Mouse (Mus musculus): ENCODE measurements around the gene Sparcl1. TPM values are rescaled to one million over a fixed set of nuclear protein-coding genes. Genes with fewer than 3 reads are reported as not detected.

Gene Sparcl1
- polyA plus RNA-seq, 1 experiment from 2014 or later, result 435 TPM

DNA sequence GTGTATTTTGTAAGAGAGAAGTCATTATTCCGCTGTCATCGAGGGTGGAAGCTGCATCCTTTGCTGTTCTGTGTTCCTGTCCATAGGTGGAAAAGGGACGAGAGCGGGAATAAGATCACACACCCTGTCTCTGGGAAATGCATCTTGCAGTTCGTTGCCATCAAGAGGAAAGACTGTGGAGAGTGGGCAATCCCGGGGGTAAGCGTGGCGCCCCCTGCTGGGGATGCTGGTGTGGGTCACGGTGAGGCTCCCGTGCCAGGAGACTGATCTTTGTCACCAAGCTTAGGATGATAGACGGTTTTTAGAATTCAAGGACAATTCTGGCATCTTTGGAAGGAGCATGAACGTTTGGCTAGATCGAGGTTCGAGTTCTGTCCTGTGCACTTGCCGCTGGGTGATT, 55.5 kb downstream of the Sparcl1 start:
- 65% methylated on average over 15 of the region's 15 CpGs for WGBS
- H3K27ac ChIP-seq (ENCODE audit: low read length), result no peak overlapping the region
- peaks cover 12% of the 10 kb centered on the region for H3K36me3 ChIP-seq (ENCODE audit: control insufficient read depth, insufficient read depth, low read length)
- ATAC-seq (ENCODE audit: low read depth), result no peak
- no peak overlapping the region for H3K4me2 ChIP-seq (ENCODE audit: low read depth, low read length)
- no peaks in the 10 kb centered on the region for H3K27me3 ChIP-seq (ENCODE audit: control insufficient read depth, insufficient read depth, low read depth, low read length)
- H3K9ac ChIP-seq (ENCODE audit: low read length), result no peak overlapping the region
- no peaks in the 10 kb centered on the region for H3K4me1 ChIP-seq (replicated peaks; ENCODE audit: control insufficient read depth, insufficient read depth, low read length)
- no peak overlapping the region for H3K4me3 ChIP-seq (ENCODE audit: low read length)
- no peaks in the 10 kb centered on the region for H3K9me3 ChIP-seq (ENCODE audit: control insufficient read depth, low read length)

DNA sequence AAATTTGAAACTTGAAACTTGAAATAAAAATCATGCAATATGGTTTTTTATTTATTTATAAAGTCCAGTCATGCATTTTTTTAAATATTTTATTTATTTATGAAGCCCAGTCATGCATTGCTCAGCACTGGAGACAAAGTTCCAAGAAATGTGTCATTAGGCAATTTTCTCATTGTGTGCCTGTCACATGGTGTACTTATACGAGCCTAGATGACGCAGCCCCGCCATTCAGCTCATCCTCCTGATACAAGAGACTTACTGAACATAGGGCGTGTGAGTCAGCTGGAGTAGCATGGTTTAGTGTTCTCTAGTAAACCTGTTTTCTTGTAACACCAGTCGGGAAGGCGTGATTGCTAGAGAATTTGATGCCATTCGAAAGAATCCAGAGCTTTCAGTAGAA, 57.2 kb downstream of the Sparcl1 start:
- Histone ChIP-seq H3K36me3 (ENCODE audit: control insufficient read depth, insufficient read depth, low read length) (peaks cover 9% of the 10 kb centered on the region), H3K4me2 (ENCODE audit: low read depth, low read length) (no peak overlapping the region), H3K27me3 (ENCODE audit: control insufficient read depth, insufficient read depth, low read depth, low read length) (no peaks in the 10 kb centered on the region), H3K27ac (ENCODE audit: low read length) (no peak overlapping the region), H3K4me3 (ENCODE audit: low read length) (no peak overlapping the region), H3K9ac (ENCODE audit: low read length) (no peak overlapping the region), H3K9me3 (ENCODE audit: control insufficient read depth, low read length) (no peaks in the 10 kb centered on the region), H3K4me1 (replicated peaks; ENCODE audit: control insufficient read depth, insufficient read depth, low read length) (no peaks in the 10 kb centered on the region)
- ATAC-seq (ENCODE audit: low read depth), result no peak
- 89% methylated on average over 7 of the region's 7 CpGs for WGBS

DNA sequence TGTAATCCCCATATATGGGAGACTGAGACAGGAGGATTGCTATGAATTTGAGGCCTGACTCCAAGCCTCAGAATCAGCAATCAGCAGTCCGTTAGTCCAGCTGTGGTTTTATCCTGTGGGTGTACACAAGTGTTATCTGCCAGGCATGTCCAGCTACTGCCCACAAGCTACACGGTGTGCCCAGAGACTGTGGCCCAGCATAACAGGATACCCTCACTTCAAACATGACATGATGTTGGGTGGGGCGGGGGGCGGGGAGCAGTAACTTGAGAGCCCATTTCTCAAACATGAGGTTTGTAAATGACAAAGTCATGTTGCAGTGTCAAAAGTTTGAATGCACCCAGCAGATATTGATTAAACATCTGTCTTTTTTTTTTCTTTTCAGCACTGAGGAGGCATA, 57.7 kb downstream of the Sparcl1 start:
- Histone ChIP-seq H3K36me3 (ENCODE audit: control insufficient read depth, insufficient read depth, low read length) (peaks cover 13% of the 10 kb centered on the region), H3K27ac (ENCODE audit: low read length) (no peak overlapping the region), H3K4me2 (ENCODE audit: low read depth, low read length) (no peak overlapping the region), H3K9ac (ENCODE audit: low read length) (no peak overlapping the region), H3K4me3 (ENCODE audit: low read length) (no peak overlapping the region), H3K27me3 (ENCODE audit: control insufficient read depth, insufficient read depth, low read depth, low read length) (no peaks in the 10 kb centered on the region), H3K4me1 (replicated peaks; ENCODE audit: control insufficient read depth, insufficient read depth, low read length) (no peaks in the 10 kb centered on the region), H3K9me3 (ENCODE audit: control insufficient read depth, low read length) (no peaks in the 10 kb centered on the region)
- 90% methylated on average over 4 of the region's 4 CpGs for WGBS
- no peak for ATAC-seq (ENCODE audit: low read depth)

DNA sequence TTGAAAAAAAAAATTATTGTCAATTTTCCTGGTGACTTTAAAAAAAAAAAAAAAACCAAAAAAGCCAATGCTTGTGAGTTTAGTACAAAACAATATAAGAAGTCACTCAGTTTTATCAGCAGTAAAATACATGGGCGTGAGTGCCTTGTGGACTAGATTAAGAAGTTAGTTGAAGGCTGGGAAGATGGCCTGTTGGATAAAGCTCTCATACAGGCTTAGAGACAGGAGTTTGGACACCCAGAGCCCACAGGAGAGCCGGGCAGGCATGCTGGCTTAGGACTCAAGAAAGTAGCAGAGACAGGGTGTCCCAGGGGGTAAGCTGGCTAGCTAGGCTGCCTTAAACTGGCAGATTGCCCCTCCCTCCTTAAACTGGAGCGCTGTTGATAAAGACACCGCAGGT, 58.6 kb downstream of the Sparcl1 start:
- no peaks in the 10 kb centered on the region for H3K9me3 ChIP-seq (ENCODE audit: control insufficient read depth, low read length)
- ATAC-seq (ENCODE audit: low read depth), result no peak
- H3K9ac ChIP-seq (ENCODE audit: low read length), result no peak overlapping the region
- H3K4me2 ChIP-seq (ENCODE audit: low read depth, low read length), result no peak overlapping the region
- WGBS, result 93% methylated on average over 4 of the region's 4 CpGs
- H3K4me1 ChIP-seq (replicated peaks; ENCODE audit: control insufficient read depth, insufficient read depth, low read length), result no peaks in the 10 kb centered on the region
- no peaks in the 10 kb centered on the region for H3K27me3 ChIP-seq (ENCODE audit: control insufficient read depth, insufficient read depth, low read depth, low read length)
- H3K27ac ChIP-seq (ENCODE audit: low read length), result no peak overlapping the region
- no peak overlapping the region for H3K4me3 ChIP-seq (ENCODE audit: low read length)
- peaks cover 17% of the 10 kb centered on the region for H3K36me3 ChIP-seq (ENCODE audit: control insufficient read depth, insufficient read depth, low read length)

DNA sequence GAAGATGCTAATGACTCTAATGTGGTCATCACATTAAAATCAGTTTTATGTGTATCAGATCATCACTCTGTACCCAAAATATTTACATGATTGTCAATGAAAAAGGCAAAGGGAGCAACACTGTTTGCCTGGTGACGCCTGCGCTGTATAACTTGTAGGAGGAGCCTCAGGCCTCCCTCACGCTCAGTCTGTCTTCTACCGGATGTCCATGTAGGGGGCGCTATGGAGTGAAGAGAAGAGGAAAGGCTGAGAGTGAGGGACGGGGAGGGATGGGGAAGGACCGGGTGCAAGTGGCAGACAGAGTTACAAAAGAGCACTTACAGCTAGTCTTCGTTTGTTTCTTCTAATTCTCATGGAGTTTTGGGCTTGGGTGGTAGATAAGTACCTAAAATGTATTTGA, 60.6 kb downstream of the Sparcl1 start:
- Histone ChIP-seq H3K9me3 (ENCODE audit: control insufficient read depth, low read length) (no peaks in the 10 kb centered on the region), H3K36me3 (ENCODE audit: control insufficient read depth, insufficient read depth, low read length) (peaks cover 14% of the 10 kb centered on the region), H3K4me2 (ENCODE audit: low read depth, low read length) (no peak overlapping the region), H3K4me3 (ENCODE audit: low read length) (no peak overlapping the region), H3K27ac (ENCODE audit: low read length) (no peak overlapping the region), H3K4me1 (replicated peaks; ENCODE audit: control insufficient read depth, insufficient read depth, low read length) (peaks cover 4% of the 10 kb centered on the region; the same call in 1 of the 2 replicates), H3K9ac (ENCODE audit: low read length) (no peak overlapping the region), H3K27me3 (ENCODE audit: control insufficient read depth, insufficient read depth, low read depth, low read length) (no peaks in the 10 kb centered on the region)
- WGBS, result 54% methylated on average over 8 of the region's 8 CpGs
- no peak for ATAC-seq (ENCODE audit: low read depth)

DNA sequence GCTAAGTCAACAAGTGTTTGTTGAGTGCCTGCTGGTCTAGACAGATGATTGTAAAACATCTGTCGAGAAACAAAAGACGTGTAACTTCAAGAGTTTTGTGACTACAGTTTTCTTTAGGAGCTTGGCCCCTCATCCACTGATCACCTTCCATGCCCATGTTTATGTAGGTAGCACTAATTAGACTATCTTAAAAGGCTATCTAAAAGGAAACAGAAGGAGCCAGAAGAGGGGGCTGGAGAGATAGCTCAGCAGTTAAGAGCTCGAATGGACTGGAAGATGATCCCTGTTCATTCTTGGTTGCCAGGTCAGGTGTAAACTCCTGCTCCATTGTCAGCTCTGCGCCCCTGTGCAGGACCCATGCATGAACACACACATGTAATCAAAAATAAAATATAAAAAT, 65.4 kb downstream of the Sparcl1 start:
- Histone ChIP-seq H3K27me3 (ENCODE audit: control insufficient read depth, insufficient read depth, low read depth, low read length) (no peaks in the 10 kb centered on the region), H3K9ac (ENCODE audit: low read length) (peak overlapping the region; percentile 1; the same call in 1 of the 2 replicates), H3K9me3 (ENCODE audit: control insufficient read depth, low read length) (no peaks in the 10 kb centered on the region), H3K4me1 (replicated peaks; ENCODE audit: control insufficient read depth, insufficient read depth, low read length) (peaks cover 12% of the 10 kb centered on the region), H3K4me2 (ENCODE audit: low read depth, low read length) (peak overlapping the region; percentile 87), H3K36me3 (ENCODE audit: control insufficient read depth, insufficient read depth, low read length) (peaks cover 11% of the 10 kb centered on the region), H3K27ac (ENCODE audit: low read length) (no peak overlapping the region), H3K4me3 (ENCODE audit: low read length) (peak overlapping the region; percentile 86)
- ATAC-seq (ENCODE audit: low read depth), result no peak
- WGBS, result 35% methylated on average over 4 of the region's 4 CpGs

DNA sequence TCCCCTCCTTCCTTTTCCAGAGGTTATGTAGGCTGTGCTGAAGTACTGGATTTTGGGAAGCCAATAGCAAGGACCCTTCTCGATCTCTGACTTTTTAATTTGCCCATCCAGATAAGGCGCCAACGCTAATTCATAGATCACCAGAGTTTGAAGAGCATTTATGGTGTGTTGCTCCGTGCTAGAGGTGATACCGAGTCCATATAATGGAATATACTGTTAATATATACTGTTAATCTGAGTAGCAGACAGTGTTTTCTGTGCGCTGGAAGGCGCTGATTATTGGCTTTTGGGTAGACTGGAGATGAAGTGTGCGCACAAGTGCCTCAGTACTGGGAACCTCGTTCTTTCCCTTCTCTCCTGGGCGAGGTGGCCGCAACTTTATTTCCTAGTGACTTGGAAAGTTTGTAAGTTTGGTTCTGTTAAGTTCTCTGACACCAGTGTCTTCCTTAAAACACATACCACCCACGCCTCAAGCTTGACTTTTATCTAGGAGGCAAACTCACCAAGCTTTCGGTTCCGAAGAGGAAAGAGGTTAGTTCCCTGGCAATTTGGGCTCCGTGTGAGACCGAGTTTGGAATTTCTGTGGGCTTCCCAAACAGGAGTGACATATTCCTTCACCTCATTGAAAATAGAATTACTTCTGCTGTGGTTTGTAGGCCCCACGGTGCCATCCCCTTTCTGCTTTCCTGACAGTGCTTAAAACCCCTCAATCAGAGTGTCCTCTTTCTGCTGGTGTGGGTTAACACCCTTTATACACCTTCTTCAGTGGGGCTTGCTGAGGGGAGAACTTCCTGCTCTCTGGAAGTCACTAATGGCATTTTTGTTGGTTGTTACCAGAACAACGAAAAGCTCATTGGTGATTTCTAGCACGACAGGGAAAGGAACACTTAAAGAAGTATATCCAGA, 66.1 kb downstream of the Sparcl1 start:
- Histone ChIP-seq H3K36me3 (ENCODE audit: control insufficient read depth, insufficient read depth, low read length) (peaks cover 11% of the 10 kb centered on the region), H3K9me3 (ENCODE audit: control insufficient read depth, low read length) (no peaks in the 10 kb centered on the region), H3K9ac (ENCODE audit: low read length) (peak overlapping the region; percentile 94), H3K4me1 (replicated peaks; ENCODE audit: control insufficient read depth, insufficient read depth, low read length) (peaks cover 12% of the 10 kb centered on the region), H3K27ac (ENCODE audit: low read length) (peak overlapping the region; percentile 89), H3K4me2 (ENCODE audit: low read depth, low read length) (peak overlapping the region; percentile 87), H3K4me3 (ENCODE audit: low read length) (peak overlapping the region; percentile 86), H3K27me3 (ENCODE audit: control insufficient read depth, insufficient read depth, low read depth, low read length) (no peaks in the 10 kb centered on the region)
- 1% methylated on average over 19 of the region's 19 CpGs for WGBS
- ATAC-seq (ENCODE audit: low read depth), result peak; percentile 7; the same call in 1 of the 2 replicates

DNA sequence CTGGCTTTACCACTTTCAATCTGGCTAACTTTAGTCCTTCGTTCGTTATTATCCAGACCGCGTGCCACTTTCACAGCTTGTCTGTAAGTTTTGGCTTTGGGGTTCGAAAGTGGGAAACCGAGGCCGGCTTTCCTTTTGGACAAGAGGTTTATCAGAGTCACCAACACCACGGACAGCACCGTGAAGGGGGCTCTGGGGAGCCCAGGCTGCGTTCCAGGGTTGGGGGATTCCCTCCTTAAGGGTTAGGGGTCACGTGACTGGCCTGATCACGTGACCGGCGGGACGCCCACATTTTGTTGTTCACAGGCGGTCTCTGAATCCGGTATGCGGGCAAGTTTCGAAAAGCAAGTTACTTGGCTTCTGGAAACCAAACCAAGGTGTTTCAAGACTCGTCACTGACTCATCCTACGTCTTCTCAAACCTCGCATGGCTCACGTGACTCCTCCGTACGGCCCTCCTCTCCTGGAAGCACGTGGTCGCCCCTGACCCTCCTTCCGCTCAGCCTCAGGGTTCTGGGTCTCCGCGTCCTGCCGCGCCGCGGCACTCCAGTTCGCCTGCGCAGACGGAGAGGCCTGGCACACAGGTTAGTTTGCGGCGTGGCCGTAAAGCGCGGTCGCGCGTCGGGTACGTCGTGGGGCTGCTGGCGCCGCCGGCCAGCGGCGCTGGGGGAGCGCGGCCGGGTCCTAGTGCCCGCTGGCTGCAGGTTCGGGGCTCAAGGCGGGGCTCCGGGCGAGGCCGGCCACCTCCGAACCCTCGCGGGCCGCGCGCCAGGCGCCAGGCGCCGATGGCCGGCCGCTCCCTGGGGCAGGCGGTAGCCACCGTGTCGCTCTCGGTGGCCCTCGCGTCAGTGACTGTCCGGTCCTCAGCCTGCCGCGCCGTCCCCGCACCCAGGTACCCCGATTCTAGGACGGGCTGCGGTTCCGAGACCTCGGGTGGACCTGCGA, 67.0 kb downstream of the Sparcl1 start, which contains the start of gene Nudt9:
Gene Nudt9 (plus strand): TSS at position 51 of the 944 bp plus-strand sequence.
- H3K4me2 ChIP-seq (ENCODE audit: low read depth, low read length), result peak within 1 kb of the TSS; percentile 87
- H3K4me3 ChIP-seq (ENCODE audit: low read length), result peak within 1 kb of the TSS; percentile 86
- H3K27me3 ChIP-seq (ENCODE audit: control insufficient read depth, insufficient read depth, low read depth, low read length), result no peaks in the 10 kb centered on the region
- H3K9ac ChIP-seq (ENCODE audit: low read length), result peak within 1 kb of the TSS; percentile 94
- H3K9me3 ChIP-seq (ENCODE audit: control insufficient read depth, low read length), result no peaks in the 10 kb centered on the region
- H3K27ac ChIP-seq (ENCODE audit: low read length), result peak within 1 kb of the TSS; percentile 89
- peaks cover 12% of the 10 kb centered on the region for H3K4me1 ChIP-seq (replicated peaks; ENCODE audit: control insufficient read depth, insufficient read depth, low read length)
- peak; percentile 98 for ATAC-seq (ENCODE audit: low read depth)
- WGBS, result 4% methylated on average over 85 of the region's 90 CpGs
- H3K36me3 ChIP-seq (ENCODE audit: control insufficient read depth, insufficient read depth, low read length), result peaks cover 10% of the 10 kb centered on the region

DNA sequence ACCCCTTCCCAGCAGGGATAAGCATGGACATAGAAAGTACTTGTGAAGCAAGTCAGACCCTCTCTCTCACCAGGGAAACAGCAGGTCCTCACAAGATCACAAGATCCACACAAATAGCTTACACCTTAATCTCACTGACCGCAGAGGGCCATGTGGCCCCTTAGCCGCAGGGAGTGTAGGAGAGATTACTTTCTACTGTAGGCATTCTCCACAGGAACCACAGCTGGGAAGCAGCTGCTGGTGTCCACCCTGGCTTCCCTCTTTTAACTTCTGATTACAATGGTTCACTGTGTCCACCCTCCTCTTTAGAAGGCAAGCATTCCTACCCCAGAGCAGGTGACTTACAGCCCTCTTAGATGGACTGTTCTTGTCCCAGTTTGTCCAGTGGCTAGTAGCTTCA, 69.8 kb downstream of the Sparcl1 start:
- H3K9me3 ChIP-seq (ENCODE audit: control insufficient read depth, low read length), result no peaks in the 10 kb centered on the region
- H3K4me3 ChIP-seq (ENCODE audit: low read length), result no peak overlapping the region
- no peak overlapping the region for H3K4me2 ChIP-seq (ENCODE audit: low read depth, low read length)
- H3K36me3 ChIP-seq (ENCODE audit: control insufficient read depth, insufficient read depth, low read length), result no peaks in the 10 kb centered on the region
- peaks cover 12% of the 10 kb centered on the region for H3K4me1 ChIP-seq (replicated peaks; ENCODE audit: control insufficient read depth, insufficient read depth, low read length)
- no peaks in the 10 kb centered on the region for H3K27me3 ChIP-seq (ENCODE audit: control insufficient read depth, insufficient read depth, low read depth, low read length)
- WGBS, result 45% methylated on average over 2 of the region's 2 CpGs
- no peak for ATAC-seq (ENCODE audit: low read depth)
- no peak overlapping the region for H3K9ac ChIP-seq (ENCODE audit: low read length)
- no peak overlapping the region for H3K27ac ChIP-seq (ENCODE audit: low read length)
